Mouse (Mus musculus) MEL (cell line): ENCODE measurements around the gene Wnt1. TPM values are rescaled to one million over a fixed set of nuclear protein-coding genes. Genes with fewer than 3 reads are reported as not detected.
A peak's percentile ranks its signal among the peaks of the same experiment; 100 is the strongest.

ENCODE experiments used
- DNase-seq: peaks from one replicate; pipeline ENCODE4 v3.0.0; 2011; ENCODE audit warnings: low read depth, low spot score
- H3K27ac ChIP-seq: 2 replicates; pipeline ENCODE4 v1.5.1; 2012; ENCODE audit warnings: low read depth, mild to moderate bottlenecking, control low read depth, low read length, moderate library complexity; ENCODE audit not compliant: control insufficient read depth
- H3K27me3 ChIP-seq, 2 experiments: fragments of 150-350 bp in 1 of 2; sonication (generic) in 1 of 2; 2 replicates each; pipeline ENCODE4 v1.6.1; 2012; ENCODE audit warnings: low read length in 2 of 2, mild to moderate bottlenecking in 2 of 2, improper control_type of control experiment in 1 of 2, moderate library complexity in 1 of 2; ENCODE audit not compliant: insufficient read depth in 2 of 2, control insufficient read depth in 1 of 2
- H3K36me3 ChIP-seq, 2 experiments: 2 replicates each; pipeline ENCODE4 v1.6.1; 2012 to 2014; ENCODE audit warnings: low read length in 2 of 2, improper control_type of control experiment in 1 of 2, inconsistent platforms in 1 of 2, mild to moderate bottlenecking in 1 of 2; ENCODE audit not compliant: insufficient read depth in 2 of 2, control insufficient read depth in 1 of 2
- H3K4me1 ChIP-seq, 2 experiments: fragments of 150-350 bp in 1 of 2; sonication (generic) in 1 of 2; 2 replicates each; pipeline ENCODE4 v1.6.1; 2012; ENCODE audit warnings: low read length in 2 of 2, improper control_type of control experiment in 1 of 2, mild to moderate bottlenecking in 1 of 2; ENCODE audit not compliant: insufficient read depth in 2 of 2, control insufficient read depth in 1 of 2
- H3K4me3 ChIP-seq, 2 experiments: fragments of 150-350 bp in 1 of 2; sonication (generic) in 1 of 2; 2 replicates each; pipeline ENCODE4 v1.5.1; 2012; ENCODE audit warnings: low read depth in 2 of 2, low read length in 2 of 2, mild to moderate bottlenecking in 2 of 2, moderate library complexity in 2 of 2, control low read depth in 1 of 2, improper control_type of control experiment in 1 of 2; ENCODE audit not compliant: control insufficient read depth in 1 of 2, insufficient read depth in 1 of 2
- H3K79me2 ChIP-seq: 2 replicates; pipeline ENCODE4 v1.6.1; 2012; ENCODE audit warnings: mild to moderate bottlenecking, low read length, moderate library complexity; ENCODE audit not compliant: control insufficient read depth, poor library complexity, insufficient read depth
- H3K9ac ChIP-seq: 2 replicates; pipeline ENCODE4 v1.6.1; 2012; ENCODE audit warnings: low read depth, mild to moderate bottlenecking, control low read depth, low read length, moderate library complexity; ENCODE audit not compliant: control insufficient read depth, poor library complexity, severe bottlenecking
- H3K9me3 ChIP-seq: fragments of 150-350 bp; sonication (generic); replicated peaks from 2 replicates; pipeline ENCODE4 v1.6.1; 2012; ENCODE audit warnings: mild to moderate bottlenecking, low read length, improper control_type of control experiment, moderate library complexity; ENCODE audit not compliant: insufficient read depth
- BHLHE40 ChIP-seq: IDR thresholded peaks from 2 replicates; pipeline ENCODE4 v1.6.1; 2012; ENCODE audit warnings: low read depth, mild to moderate bottlenecking, inconsistent platforms, low read length, improper control_type of control experiment, borderline replicate concordance
- CTCF ChIP-seq, 3 experiments: IDR thresholded peaks in 2 of 3; conservative IDR thresholded peaks in 1 of 3; 2 replicates each; pipeline ENCODE4 v1.5.1; 2011 to 2012; ENCODE audit warnings: low read length in 3 of 3, low read depth in 2 of 3, mild to moderate bottlenecking in 2 of 3, improper control_type of control experiment in 1 of 3, inconsistent platforms in 1 of 3, mixed read lengths in 1 of 3, moderate library complexity in 1 of 3; ENCODE audit not compliant: control insufficient read depth in 1 of 3, insufficient read depth in 1 of 3, poor library complexity in 1 of 3, severe bottlenecking in 1 of 3
- E2F4 ChIP-seq: IDR thresholded peaks from 2 replicates; pipeline ENCODE4 v1.6.1; 2011; ENCODE audit warnings: low read depth, low read length, improper control_type of control experiment, borderline replicate concordance
- ELF1 ChIP-seq: IDR thresholded peaks from 2 replicates; pipeline ENCODE4 v1.6.1; 2014; ENCODE audit warnings: low read depth, mild to moderate bottlenecking, inconsistent platforms, low read length, improper control_type of control experiment, moderate library complexity
- ETS1 ChIP-seq: IDR thresholded peaks from 2 replicates; pipeline ENCODE4 v1.6.1; 2012; ENCODE audit warnings: low read depth, mild to moderate bottlenecking, inconsistent platforms, low read length, improper control_type of control experiment, moderate library complexity
- GABPA ChIP-seq: IDR thresholded peaks from 2 replicates; pipeline ENCODE4 v1.6.1; 2012; ENCODE audit warnings: low read depth, mild to moderate bottlenecking, inconsistent platforms, low read length, improper control_type of control experiment, moderate library complexity
- GATA1 ChIP-seq: IDR thresholded peaks from 2 replicates; pipeline ENCODE4 v1.6.1; 2011; ENCODE audit warnings: low read depth, low read length, improper control_type of control experiment
- HCFC1 ChIP-seq: IDR thresholded peaks from 2 replicates; pipeline ENCODE4 v1.6.1; 2012; ENCODE audit warnings: low read depth, mild to moderate bottlenecking, inconsistent platforms, low read length, improper control_type of control experiment, moderate library complexity
- JUND ChIP-seq: IDR thresholded peaks from 2 replicates; pipeline ENCODE4 v1.6.1; 2011; ENCODE audit warnings: low read depth, mild to moderate bottlenecking, improper control_type of control experiment, low read length
- MAFK ChIP-seq: IDR thresholded peaks from 2 replicates; pipeline ENCODE4 v1.6.1; 2011; ENCODE audit warnings: low read depth, mild to moderate bottlenecking, low read length, improper control_type of control experiment, borderline replicate concordance
- MYB ChIP-seq: IDR thresholded peaks from 2 replicates; pipeline ENCODE4 v1.6.1; 2011; ENCODE audit warnings: mild to moderate bottlenecking, low read depth, low read length, improper control_type of control experiment
- POLR2A ChIP-seq, 2 experiments: IDR thresholded peaks; 2 replicates each; pipeline ENCODE4 v1.6.1; 2011 to 2012; ENCODE audit warnings: low read length in 2 of 2, mild to moderate bottlenecking in 2 of 2, control low read depth in 1 of 2, improper control_type of control experiment in 1 of 2, low read depth in 1 of 2, moderate library complexity in 1 of 2; ENCODE audit not compliant: control insufficient read depth in 1 of 2, insufficient read depth in 1 of 2, poor library complexity in 1 of 2
- POLR2AphosphoS5 ChIP-seq: IDR thresholded peaks from 2 replicates; pipeline ENCODE4 v1.6.1; 2012; ENCODE audit warnings: low read depth, borderline replicate concordance, mild to moderate bottlenecking, inconsistent platforms, low read length, moderate library complexity, mixed read lengths
- RAD21 ChIP-seq: IDR thresholded peaks from 2 replicates; pipeline ENCODE4 v1.6.1; 2011; ENCODE audit warnings: mild to moderate bottlenecking, low read depth, low read length, improper control_type of control experiment
- SIN3A ChIP-seq: IDR thresholded peaks from 2 replicates; pipeline ENCODE4 v1.6.1; 2012; ENCODE audit warnings: low read length, improper control_type of control experiment, inconsistent platforms
- SMC3 ChIP-seq: IDR thresholded peaks from 2 replicates; pipeline ENCODE4 v1.6.1; 2011; ENCODE audit warnings: low read depth, low read length, improper control_type of control experiment
- UBTF ChIP-seq: IDR thresholded peaks from 2 replicates; pipeline ENCODE4 v1.6.1; 2012; ENCODE audit warnings: low read depth, mild to moderate bottlenecking, inconsistent platforms, low read length, improper control_type of control experiment, moderate library complexity, borderline replicate concordance; ENCODE audit not compliant: insufficient read depth
- ZKSCAN1 ChIP-seq: IDR thresholded peaks from 2 replicates; pipeline ENCODE4 v1.6.1; 2012; ENCODE audit warnings: low read depth, mild to moderate bottlenecking, inconsistent platforms, low read length, improper control_type of control experiment, moderate library complexity
- ZNF384 ChIP-seq: IDR thresholded peaks from 2 replicates; pipeline ENCODE4 v1.6.1; 2012; ENCODE audit warnings: low read depth, mild to moderate bottlenecking, inconsistent platforms, low read length, improper control_type of control experiment
- polyA plus RNA-seq, 2 experiments: library from polyadenylated mRNA; stranded (reverse) in 1 of 2; unstranded in 1 of 2; fragments of >175 nt in 1 of 2; fragments of >200 nt in 1 of 2; gene quantifications; 2 replicates each; pipeline versions ENCODE4 v1.2.1 to v1.2.4; 2012; ENCODE audit warnings: low replicate concordance in 2 of 2, low read depth in 1 of 2; ENCODE audit not compliant: insufficient read length in 2 of 2, insufficient read depth in 1 of 2, missing spikeins in 1 of 2
- total RNA-seq: library from RNA; depleted of rRNA; stranded (reverse); fragments of 300-350 nt; gene quantifications from 2 replicates; pipeline ENCODE4 v1.2.3, GENCODE M21; 2012

Gene Wnt1
- total and polyA plus RNA-seq, 3 experiments = not detected

DNA sequence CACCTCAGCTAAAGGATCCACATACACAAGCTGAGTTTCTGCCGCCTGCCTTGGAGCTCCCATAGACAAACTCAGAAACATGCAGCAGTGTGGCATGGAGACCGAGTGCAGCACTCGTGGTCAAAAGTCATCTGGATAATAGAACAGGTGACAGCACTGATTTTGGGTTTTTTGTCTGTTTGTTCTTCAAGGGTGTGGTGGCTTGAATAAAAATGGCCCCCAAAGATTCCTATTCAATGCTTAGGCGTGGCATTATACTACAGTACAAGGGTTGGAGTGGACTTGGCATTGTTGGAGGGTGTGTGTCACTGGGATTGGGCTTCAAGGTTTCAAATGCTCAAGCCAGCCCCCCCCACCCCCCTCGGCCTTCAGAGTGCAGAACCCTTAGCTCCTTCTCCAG is 32.5 kb downstream of the Wnt1 start:
- no peaks in the 10 kb centered on the region for H3K79me2 ChIP-seq
- H3K4me1 ChIP-seq = no peaks in the 10 kb centered on the region
- no peak overlapping the region for H3K9ac ChIP-seq
- H3K9me3 ChIP-seq = no peaks in the 10 kb centered on the region
- H3K27me3 ChIP-seq = no peaks in the 10 kb centered on the region
- no peak for DNase-seq
- H3K27ac ChIP-seq = no peak overlapping the region
- H3K36me3 ChIP-seq = peaks cover 0 to 2% of the 10 kb centered on the region in 2 experiments; a peak in 1 of 4 replicates
- TF ChIP-seq CTCF (IDR thresholded peaks at IDR 0.05 in 2 of 3, conservative IDR thresholded peaks at IDR 0.05 in 1 of 3; ENCODE audit: control insufficient read depth in 1 of 3, insufficient read depth in 1 of 3, low read depth in 2 of 3, low read length in 3 of 3, poor library complexity in 1 of 3, severe bottlenecking in 1 of 3) = no peak
- no peak for TF ChIP-seq GATA1
- TF ChIP-seq SMC3 = no peak
- TF ChIP-seq POLR2A (IDR thresholded peaks at IDR 0.05; ENCODE audit: control insufficient read depth in 1 of 2, insufficient read depth in 1 of 2, low read depth in 1 of 2, low read length in 2 of 2, poor library complexity in 1 of 2) = no peak
- TF ChIP-seq E2F4 = no peak
- TF ChIP-seq MYB = no peak
- TF ChIP-seq ZNF384 = no peak
- TF ChIP-seq ETS1 = no peak
- no peak for TF ChIP-seq UBTF
- no peak for TF ChIP-seq BHLHE40
- no peak for TF ChIP-seq SIN3A
- TF ChIP-seq MAFK = no peak
- TF ChIP-seq GABPA = no peak
- TF ChIP-seq POLR2AphosphoS5 = no peak
- no peak for TF ChIP-seq JUND
- no peak for TF ChIP-seq ZKSCAN1
- TF ChIP-seq HCFC1 = no peak
- H3K4me3 ChIP-seq = no peak overlapping the region

DNA sequence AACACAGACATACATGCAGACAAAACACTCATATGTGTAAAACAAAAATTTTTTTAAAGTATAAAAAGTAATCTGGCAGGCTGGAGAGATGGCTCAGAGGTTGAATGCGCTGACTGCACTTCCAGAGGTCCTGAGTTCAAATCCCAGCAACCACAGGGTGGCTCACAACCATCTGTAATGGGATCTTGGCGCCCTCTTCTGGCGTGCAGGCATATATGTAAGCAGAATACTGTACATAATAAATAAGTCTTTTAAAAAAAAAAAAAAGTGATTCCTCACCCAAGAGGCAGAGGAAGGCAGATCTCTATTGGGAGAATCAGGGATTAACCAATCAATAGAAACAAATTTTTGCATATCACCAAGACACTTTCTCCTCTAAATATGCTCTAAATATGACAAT is 33.8 kb downstream of the Wnt1 start:
- H3K9me3 ChIP-seq = no peaks in the 10 kb centered on the region
- no peak overlapping the region for H3K27ac ChIP-seq
- peaks cover 2 to 4% of the 10 kb centered on the region in 2 experiments; a peak in 3 of 4 replicates for H3K36me3 ChIP-seq
- peaks cover 0 to 7% of the 10 kb centered on the region in 2 experiments; a peak in 1 of 4 replicates for H3K4me1 ChIP-seq
- DNase-seq = peak; percentile 66
- H3K27me3 ChIP-seq = no peaks in the 10 kb centered on the region
- H3K4me3 ChIP-seq = no peak overlapping the region
- no peak for TF ChIP-seq ELF1
- peak; percentile 15 for TF ChIP-seq RAD21
- TF ChIP-seq ZNF384 = peak; percentile 90
- peak; percentile 57 to 65 (median 57) for TF ChIP-seq CTCF (IDR thresholded peaks at IDR 0.05 in 2 of 3, conservative IDR thresholded peaks at IDR 0.05 in 1 of 3; ENCODE audit: control insufficient read depth in 1 of 3, insufficient read depth in 1 of 3, low read depth in 2 of 3, low read length in 3 of 3, poor library complexity in 1 of 3, severe bottlenecking in 1 of 3)
- no peak overlapping the region for H3K9ac ChIP-seq
- peaks cover 9% of the 10 kb centered on the region for H3K79me2 ChIP-seq
